Mouse (Mus musculus) lung, postnatal 0 days (tissue): ENCODE data around the gene Ccnk.

Experiments
- CTCF ChIP-seq: IDR thresholded peaks from 2 replicates; pipeline ENCODE4 v1.5.1; 2016; ENCODE audit warnings: antibody characterized with exemption, mild to moderate bottlenecking
- EP300 ChIP-seq: IDR thresholded peaks from 2 replicates; pipeline ENCODE4 v1.6.1; 2016; ENCODE audit warnings: antibody characterized with exemption, mild to moderate bottlenecking, control low read depth

DNA sequence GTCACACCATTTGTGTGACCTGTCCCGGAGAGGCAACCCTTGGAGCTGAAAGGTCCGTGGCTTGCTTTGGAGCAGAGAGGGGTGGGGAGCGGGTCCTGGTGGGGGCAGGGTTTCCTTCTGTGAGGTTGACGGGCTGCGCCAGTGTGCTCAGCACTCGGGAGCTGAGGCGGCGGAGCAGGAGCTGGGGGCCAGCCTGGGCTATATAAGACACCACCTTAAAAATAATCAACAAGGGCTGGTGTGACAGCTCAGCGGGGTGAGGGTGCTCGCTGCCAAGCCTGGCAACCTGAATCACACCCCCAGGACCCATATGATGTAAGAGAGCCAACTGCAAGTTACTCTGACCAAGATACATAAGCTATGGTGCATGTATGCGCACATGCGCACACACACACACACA lies 50.7 kb downstream of the Ccnk start:
- TF ChIP-seq CTCF: no peak
- no peak for TF ChIP-seq EP300
